Mouse (Mus musculus) left cerebral cortex, adult 8-10 months (tissue): ENCODE results near the gene Skp1a. TPM values are rescaled to one million over a fixed set of nuclear protein-coding genes. Genes with fewer than 3 reads are reported as not detected.

ENCODE experiments used
- DNase-seq, 2 experiments: peaks; one replicate each; pipeline ENCODE4 v3.0.0; 2022; ENCODE audit warnings: low spot score in 2 of 2
- total RNA-seq, 4 experiments: library from RNA; stranded (reverse); gene quantifications; 2 replicates each; pipeline ENCODE4 v1.2.4; 2022

The Skp1a gene
- total RNA-seq, 4 experiments from 2014 or later: 448 to 504 (median 464) TPM

DNA sequence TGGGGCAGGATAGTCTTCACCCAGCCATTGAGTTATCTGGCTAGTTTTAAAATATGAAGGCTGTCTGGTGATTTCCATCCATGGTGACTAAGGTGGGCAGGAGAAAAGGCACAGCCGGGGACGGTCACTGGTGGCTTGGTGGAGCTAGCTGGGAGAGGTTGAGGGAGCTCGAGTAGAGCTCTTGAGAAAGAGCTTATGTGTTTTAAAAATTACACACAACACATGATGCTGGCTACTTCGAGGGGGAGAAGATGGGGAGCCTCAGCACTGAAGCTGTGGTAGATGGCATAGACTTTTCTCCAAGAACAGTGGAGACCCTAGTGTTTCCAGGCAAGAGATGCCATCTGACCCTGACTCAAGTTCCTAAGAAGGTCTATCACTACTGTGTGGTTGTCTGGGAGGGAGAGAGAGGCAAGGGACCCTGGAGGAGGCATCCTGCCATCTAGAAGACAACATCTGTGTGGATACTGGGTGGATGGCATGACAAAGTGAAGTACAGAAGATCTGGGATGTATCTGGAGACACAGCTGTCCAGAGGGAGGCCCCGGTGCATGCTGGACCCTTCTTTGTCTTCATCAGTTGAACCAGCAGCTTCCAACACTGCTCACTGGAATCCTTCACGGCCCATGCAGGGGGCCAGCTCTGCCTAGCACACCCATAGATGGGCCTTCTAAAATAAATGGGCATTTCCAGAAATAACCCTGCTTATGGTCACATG lies 45.8 kb downstream of the Skp1a start:
- no peak for DNase-seq

DNA sequence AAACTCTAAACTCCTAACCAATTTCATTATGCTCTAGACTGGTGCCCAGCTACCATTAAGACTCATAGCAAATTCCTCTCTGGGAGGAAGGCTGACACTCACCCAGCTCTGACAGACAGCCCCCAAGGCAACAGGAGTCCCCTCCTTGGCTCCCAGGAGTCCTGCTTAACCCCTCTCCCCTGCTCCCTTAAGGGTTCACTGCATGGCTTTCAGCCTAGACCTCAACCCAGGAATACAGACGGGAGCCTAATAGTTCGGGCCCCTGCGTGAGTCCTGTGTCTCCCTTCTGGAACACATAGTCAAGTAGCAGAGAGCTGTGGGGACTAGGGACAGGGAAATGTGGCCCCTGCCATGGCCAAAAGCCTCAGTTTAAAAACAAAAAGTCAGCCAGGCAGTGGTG lies 46.4 kb downstream of the Skp1a start:
- DNase-seq: no peak

GRCm38 (mm10) chr11:52278991-52279390 lies 47.2 kb downstream of the Skp1a start:
- no peak for DNase-seq

GRCm38 (mm10) chr11:52279611-52280145 lies 47.9 kb downstream of the Skp1a start:
- no peak for DNase-seq

GRCm38 (mm10) chr11:52280566-52281455 lies 49.0 kb downstream of the Skp1a start:
- no peak for DNase-seq

GRCm38 (mm10) chr11:52281568-52282328 lies 50.0 kb downstream of the Skp1a start:
- DNase-seq: no peak

DNA sequence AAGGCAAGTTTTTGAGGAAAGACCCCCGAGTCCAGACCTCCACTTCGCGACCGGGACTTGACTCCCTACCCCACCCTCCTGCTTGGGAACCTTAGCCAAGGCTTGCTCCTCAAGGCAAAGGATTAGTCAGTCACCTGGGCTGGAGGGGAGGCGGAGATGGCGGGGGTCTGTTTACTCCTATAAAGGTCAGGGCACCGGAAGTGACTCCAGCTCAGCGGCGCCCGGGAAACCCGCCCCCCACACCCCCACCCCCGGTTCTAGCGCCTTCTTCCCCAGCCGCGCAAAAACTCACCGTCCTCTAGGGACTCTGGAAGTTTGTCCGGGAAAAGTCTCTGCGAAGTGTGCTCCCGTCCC lies 50.6 kb downstream of the Skp1a start:
- DNase-seq: no peak

- DNase-seq: no peak
Observed at GRCm38 (mm10) chr11:52282774-52283595, 51.2 kb downstream of the Skp1a start, which contains the start of gene Tcf7. Tcf7 (minus strand) TSS chr11:52283014.

DNA sequence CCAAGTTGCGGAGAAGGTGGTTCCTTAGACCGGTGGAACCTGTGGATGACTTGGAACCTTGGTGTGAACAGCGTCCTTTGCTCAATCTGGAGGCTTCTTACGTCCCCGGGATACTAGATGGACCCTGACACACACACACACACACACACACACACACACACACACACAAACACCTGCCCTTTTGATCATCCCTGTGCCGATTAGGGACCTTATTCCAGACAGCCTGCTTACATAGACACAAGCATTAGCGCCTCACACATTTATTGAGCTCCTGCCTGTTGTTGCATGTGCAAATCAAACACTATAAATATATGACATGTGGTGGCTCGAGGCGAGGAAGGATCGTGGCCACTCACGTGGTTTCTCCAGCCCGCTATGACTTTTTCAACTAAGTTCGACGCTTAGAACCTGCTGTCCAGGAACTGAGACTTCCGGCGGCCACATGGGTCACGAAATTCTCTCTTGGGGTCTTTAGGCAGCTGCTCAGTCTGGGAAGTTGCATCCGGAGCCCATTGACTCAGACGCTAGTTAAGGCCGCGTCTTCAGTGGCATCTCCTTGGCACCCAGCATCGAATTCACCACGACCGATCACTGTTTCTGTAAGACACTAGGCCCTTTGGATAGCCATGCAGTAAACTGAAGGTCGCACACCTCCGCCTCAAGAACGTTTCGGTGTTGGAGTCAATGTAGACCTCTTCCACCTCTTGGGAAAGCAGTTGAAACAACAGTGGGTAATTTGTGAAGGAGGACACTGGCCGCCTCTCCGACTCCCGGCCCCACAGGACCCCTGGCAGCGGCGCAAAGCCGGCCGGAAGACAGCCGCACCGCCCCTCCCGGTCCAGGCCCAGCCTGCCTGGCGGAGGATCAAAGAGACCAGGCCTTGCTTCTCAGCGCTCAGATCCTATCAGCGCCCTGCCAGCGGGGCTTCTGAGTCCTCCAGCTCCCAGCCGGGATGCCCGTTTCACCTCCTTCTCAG lies 52.1 kb downstream of the Skp1a start:
- no peak for DNase-seq

DNA sequence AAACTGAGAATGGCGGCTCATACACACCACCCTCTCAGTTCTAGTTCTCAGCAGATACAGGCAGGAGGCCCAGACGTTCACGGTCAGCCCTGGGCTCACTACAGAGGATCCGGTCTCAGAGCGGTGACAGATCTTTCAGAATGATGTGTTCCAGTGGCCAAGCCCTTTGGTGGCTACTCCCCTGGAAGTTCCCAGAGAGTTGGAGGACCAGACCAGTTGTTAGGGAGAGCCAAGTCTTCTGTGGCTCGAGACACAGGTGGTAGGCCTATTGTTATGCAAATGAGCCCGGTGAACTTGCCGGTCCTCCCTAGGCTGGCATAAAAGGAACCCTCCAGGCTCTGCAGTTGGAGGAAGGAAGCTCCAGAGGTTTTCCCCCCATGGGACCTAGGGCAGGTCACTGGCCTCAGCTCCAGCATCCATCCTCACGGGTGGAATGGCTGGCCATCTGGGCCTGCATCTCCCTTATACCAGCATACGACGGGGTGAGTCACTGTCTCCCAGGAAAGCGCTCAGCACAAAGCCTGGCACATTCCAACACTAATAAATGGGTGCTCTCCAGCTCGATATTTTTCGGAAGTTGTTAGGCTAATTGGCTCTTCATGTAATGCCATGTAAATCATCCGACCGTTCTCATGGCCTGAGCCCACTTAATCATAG lies 54.6 kb downstream of the Skp1a start:
- DNase-seq: no peak

GRCm38 (mm10) chr11:52286958-52287305 lies 55.1 kb downstream of the Skp1a start:
- DNase-seq: no peak

GRCm38 (mm10) chr11:52292346-52292745 lies 60.6 kb downstream of the Skp1a start:
- no peak for DNase-seq

DNA sequence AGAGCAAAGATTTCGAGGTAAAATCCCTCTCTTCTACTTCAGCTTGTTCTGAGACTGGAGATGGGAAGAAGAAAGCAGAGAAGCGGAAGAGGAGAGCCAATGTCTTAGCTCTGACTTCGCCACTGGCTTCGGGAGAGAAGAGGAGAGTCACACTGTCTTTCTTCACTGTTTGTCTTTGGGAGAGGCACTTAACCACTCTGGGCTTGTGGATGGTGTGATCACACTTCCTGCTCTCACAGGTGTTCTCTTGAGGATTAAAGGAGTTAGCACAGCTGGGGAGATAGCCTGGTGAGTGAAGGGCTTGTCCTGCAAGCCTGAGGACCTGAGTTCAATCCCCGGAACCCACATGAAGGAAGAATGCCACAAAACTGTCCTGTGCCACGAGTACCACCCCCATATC lies 61.1 kb downstream of the Skp1a start:
- DNase-seq: no peak

DNA sequence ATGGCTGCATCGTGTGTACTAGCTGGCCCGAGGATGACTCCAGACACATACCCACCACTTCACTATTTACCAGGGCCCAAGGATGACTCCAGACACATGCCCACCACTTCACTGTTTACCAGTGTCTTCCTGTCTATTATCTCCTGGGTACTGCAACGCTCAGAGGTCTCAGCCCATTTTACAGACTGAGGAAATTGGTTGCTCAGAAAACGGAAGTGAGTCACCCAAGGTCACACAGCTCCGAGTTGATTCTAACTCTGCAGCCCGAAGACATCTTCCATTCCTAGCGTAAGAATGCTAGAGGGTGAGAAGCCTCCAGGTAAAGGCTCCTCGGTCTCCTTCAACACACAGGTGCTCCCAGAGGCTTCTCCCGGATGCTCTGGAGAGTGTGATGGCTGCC lies 62.3 kb downstream of the Skp1a start:
- no peak for DNase-seq

Other genes with a start within 250 kb of the Skp1a start
- 100 to 1,000 TPM; 159 to 178 (median 168) TPM for gene Ube2b, start 231.2 kb upstream of the Skp1a start, total RNA-seq
- 10 to 100 TPM; 13.2 to 18.5 (median 16.8) TPM for gene Cdkl3, start 227.8 kb upstream of the Skp1a start, total RNA-seq
- gene Ppp2ca, start 133.3 kb upstream of the Skp1a start, total RNA-seq: 100 to 1,000 TPM; 110 to 125 (median 118) TPM
- gene Olfr1373, start 86.5 kb upstream of the Skp1a start, total RNA-seq: not detected
- gene Olfr1371, start 18.0 kb upstream of the Skp1a start, total RNA-seq: not detected
- gene Tcf7, start 51.0 kb downstream of the Skp1a start, total RNA-seq: 1 to 10 TPM; 5.9 to 6.6 (median 6.3) TPM
- 100 to 1,000 TPM; 535 to 581 (median 570) TPM for gene Vdac1, start 128.9 kb downstream of the Skp1a start, total RNA-seq
- gene 9530068E07Rik, start 164.4 kb downstream of the Skp1a start, total RNA-seq: 10 to 100 TPM; 55.4 to 66.6 (median 57.7) TPM